In genomic region chr1:82032410-82032809, GRCm38 (mm10) we compare ENCODE assay signal across 23 mouse cellular contexts.
"Had no signal": no experiment of that assay in that cellular context is flagged by ENCODE, and none has a peak within 500 bp of the region (broad histone marks: within the 10 kb centered on the region; RNA-seq: fewer than 3 reads in every experiment).

No protein-coding gene starts in this region.

- ATAC-seq: forebrain, postnatal 0 days; hindbrain, postnatal 0 days; intestine, embryonic 16.5 days had no signal

- H3K27me3 ChIP-seq: heart, embryonic 13.5 days; heart, embryonic 15.5 days; hindbrain, embryonic 13.5 days; hindbrain, embryonic 15.5 days; kidney, embryonic 15.5 days; limb, embryonic 13.5 days; limb, embryonic 15.5 days had no signal

- H3K4me3 ChIP-seq: heart, adult 2 months; heart, embryonic 13.5 days; heart, embryonic 15.5 days; hindbrain, embryonic 13.5 days; hindbrain, embryonic 15.5 days; kidney, embryonic 15.5 days; limb, embryonic 13.5 days; limb, embryonic 15.5 days had no signal

- H3K4me2 ChIP-seq: heart, embryonic 11.5 days; heart, embryonic 13.5 days; heart, embryonic 15.5 days; hindbrain, embryonic 13.5 days; hindbrain, embryonic 15.5 days; kidney, embryonic 15.5 days; limb, embryonic 13.5 days; limb, embryonic 15.5 days had no signal

- H3K9me3 ChIP-seq: heart, embryonic 13.5 days; heart, embryonic 15.5 days; hindbrain, embryonic 13.5 days; hindbrain, embryonic 15.5 days; kidney, embryonic 15.5 days; limb, embryonic 13.5 days; limb, embryonic 15.5 days had no signal

- H3K27ac ChIP-seq: heart, adult 2 months; heart, embryonic 13.5 days; heart, embryonic 15.5 days; hindbrain, embryonic 13.5 days; hindbrain, embryonic 15.5 days; hindbrain, postnatal 0 days; kidney, embryonic 15.5 days; limb, embryonic 13.5 days; limb, embryonic 15.5 days; liver, embryonic 14.5 days had no signal

- H3K4me1 ChIP-seq: hindbrain, embryonic 13.5 days; hindbrain, embryonic 15.5 days; kidney, embryonic 15.5 days; limb, embryonic 13.5 days; limb, embryonic 15.5 days had no signal

- H3K36me3 ChIP-seq: heart, embryonic 13.5 days; heart, embryonic 15.5 days; hindbrain, embryonic 13.5 days; hindbrain, embryonic 15.5 days; kidney, embryonic 15.5 days; limb, embryonic 13.5 days; limb, embryonic 15.5 days had no signal

- H3K9ac ChIP-seq: forebrain, postnatal 0 days; heart, embryonic 13.5 days; heart, embryonic 15.5 days; hindbrain, embryonic 13.5 days; hindbrain, embryonic 15.5 days; kidney, embryonic 15.5 days; limb, embryonic 13.5 days; limb, embryonic 15.5 days; liver, embryonic 14.5 days had no signal

- DNase-seq: forebrain, postnatal 0 days; gastrocnemius, postnatal 14 days; gastrocnemius, postnatal 36 days; heart, adult 11 months; heart, adult 2 months; heart, postnatal 14 days; heart, postnatal 36 days; kidney, adult 11 months; kidney, postnatal 10 days; layer of hippocampus, adult 9-11 months; layer of hippocampus, postnatal 36 days; left cerebral cortex, postnatal 4 days had no signal
